Mouse (Mus musculus): ENCODE data around the gene Miga1. TPM values are rescaled to one million over a fixed set of nuclear protein-coding genes. Genes with fewer than 3 reads are reported as not detected.

The Miga1 gene
- 27.3 to 32.3 TPM (median 29.9 TPM) in 4 replicates for total RNA-seq (2023)

GRCm38 (mm10) chr3:152339862-152340557, at the start of gene Miga1:
Miga1 (minus strand) TSS chr3:152340407.

GRCm38 (mm10) chr3:152345732-152346632, 5.8 kb upstream of the Miga1 start, which contains the start of gene Usp33:
Usp33 (plus strand) TSS chr3:152346478.

DNA sequence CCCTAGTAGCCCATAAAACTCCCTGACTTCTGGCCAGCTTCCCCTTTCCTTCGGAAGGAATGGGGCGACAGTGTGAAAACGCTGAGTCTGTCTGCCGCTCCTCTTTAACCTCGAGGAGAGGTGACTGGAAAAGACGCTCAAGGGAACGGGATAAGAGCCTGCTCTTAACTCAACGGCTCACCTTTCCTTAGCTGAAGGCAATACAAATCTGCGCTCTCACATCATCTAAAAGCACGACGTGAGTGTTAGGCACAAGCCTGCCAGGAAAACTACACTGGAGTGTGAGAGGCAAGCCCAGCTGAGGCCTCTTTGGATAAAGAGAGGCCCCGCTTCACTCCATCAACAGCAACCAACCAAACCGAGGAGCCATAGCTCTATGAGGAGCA, 74.2 kb downstream of the Miga1 start, which contains the start of gene Nexn:
Gene Nexn (minus strand): TSS at position 315 of the 386 bp plus-strand sequence.

Other genes starting within 250 kb of the Miga1 start
- gene Gipc2, start 174.2 kb downstream of the Miga1 start, total RNA-seq (2023), result not detected in 4 replicates
- gene Dnajb4, start 130.1 kb downstream of the Miga1 start, total RNA-seq (2023), result 58.0 to 73.8 TPM (median 67.7 TPM) in 4 replicates
- gene Fubp1, start 130.0 kb downstream of the Miga1 start, total RNA-seq (2023), result 247 to 276 TPM (median 259 TPM) in 4 replicates
- not detected in 4 replicates for gene Nexn, start 74.1 kb downstream of the Miga1 start, total RNA-seq (2023)
- 63.2 to 68.3 TPM (median 65.6 TPM) in 4 replicates for gene Usp33, start 6.1 kb upstream of the Miga1 start, total RNA-seq (2023)
- 58.7 to 65.8 TPM (median 62.8 TPM) in 4 replicates for gene Zzz3, start 55.1 kb upstream of the Miga1 start, total RNA-seq (2023)